Mouse (Mus musculus) ES-E14 (cell line): ENCODE data around the gene Gm49358.

ENCODE experiments used
- CHD2 ChIP-seq: IDR thresholded peaks from 2 replicates; pipeline ENCODE4 v1.6.1; 2014; ENCODE audit warnings: mild to moderate bottlenecking, low read depth, low read length, inconsistent platforms
- HCFC1 ChIP-seq: IDR thresholded peaks from 2 replicates; pipeline ENCODE4 v1.6.1; 2012; ENCODE audit warnings: low read length, inconsistent platforms, borderline replicate concordance; ENCODE audit not compliant: insufficient read depth

- TF ChIP-seq CHD2 (no peak), HCFC1 (no peak)
Measured at GRCm38 (mm10) chr10:86814292-86815131, 50.7 kb downstream of the Gm49358 start.
